Mouse (Mus musculus): ENCODE data around the gene Gsk3a. TPM values are rescaled to one million over a fixed set of nuclear protein-coding genes. Genes with fewer than 3 reads are reported as not detected.

The Gsk3a gene
- polyA plus RNA-seq, 1 experiment from 2014 or later, result 20.7 TPM

GRCm38 (mm10) chr7:25246759-25247137 is 9.1 kb upstream of the Gsk3a start:
- WGBS, result 54% methylated on average over 4 of the region's 4 CpGs
- H3K4me3 ChIP-seq (replicated peaks; ENCODE audit: low read depth, low read length), result no peak overlapping the region
- peak; percentile 13 for DNase-seq

GRCm38 (mm10) chr7:25246079-25246758 is 8.6 kb upstream of the Gsk3a start:
- H3K4me1 ChIP-seq (ENCODE audit: control insufficient read depth, insufficient read depth, low read length), result peaks cover 31% of the 10 kb centered on the region
- no peak overlapping the region for H3K4me3 ChIP-seq (replicated peaks; ENCODE audit: low read depth, low read length)
- H3K9me3 ChIP-seq (ENCODE audit: control insufficient read depth, low read length), result no peaks in the 10 kb centered on the region
- H3K27me3 ChIP-seq (ENCODE audit: control insufficient read depth, insufficient read depth, low read length), result no peaks in the 10 kb centered on the region
- H3K4me2 ChIP-seq (ENCODE audit: low read length), result peak overlapping the region; percentile 99
- no peaks in the 10 kb centered on the region for H3K36me3 ChIP-seq (ENCODE audit: control insufficient read depth, insufficient read depth, low read length)
- 72% methylated on average over 20 of the region's 20 CpGs for WGBS
- no peak overlapping the region for H3K9ac ChIP-seq (replicated peaks; ENCODE audit: low read length)
- DNase-seq, result peak; percentile 55
- peak overlapping the region; percentile 81 for H3K27ac ChIP-seq (replicated peaks; ENCODE audit: low read depth, low read length)
- ATAC-seq (ENCODE audit: low FRiP score, low TSS enrichment), result no peak

More at GRCm38 (mm10) chr7:25246759-25247137, 9.1 kb upstream of the Gsk3a start:
- Histone ChIP-seq H3K9ac (replicated peaks; ENCODE audit: low read length) (0 out of 2 replicates have a peak overlapping the region, but pooled peaks have one; percentile 3), H3K4me1 (ENCODE audit: control insufficient read depth, insufficient read depth, low read length) (peaks cover 36% of the 10 kb centered on the region), H3K4me2 (ENCODE audit: low read length) (peak overlapping the region; percentile 99), H3K9me3 (ENCODE audit: control insufficient read depth, low read length) (no peaks in the 10 kb centered on the region), H3K27me3 (ENCODE audit: control insufficient read depth, insufficient read depth, low read length) (no peaks in the 10 kb centered on the region), H3K36me3 (ENCODE audit: control insufficient read depth, insufficient read depth, low read length) (no peaks in the 10 kb centered on the region), H3K27ac (replicated peaks; ENCODE audit: low read depth, low read length) (peak overlapping the region; percentile 81)
- no peak for ATAC-seq (ENCODE audit: low FRiP score, low TSS enrichment)

- Histone ChIP-seq H3K4me3 (replicated peaks; ENCODE audit: low read depth, low read length) (no peak overlapping the region), H3K4me2 (ENCODE audit: low read length) (no peak overlapping the region)
- no peak for ATAC-seq (ENCODE audit: low FRiP score, low TSS enrichment)
Observed at GRCm38 (mm10) chr7:25244562-25245369, 7.1 kb upstream of the Gsk3a start.

GRCm38 (mm10) chr7:25243361-25243760 is 5.7 kb upstream of the Gsk3a start:
- ATAC-seq (ENCODE audit: low FRiP score, low TSS enrichment), result no peak
- H3K4me2 ChIP-seq (ENCODE audit: low read length), result no peak overlapping the region
- no peaks in the 10 kb centered on the region for H3K36me3 ChIP-seq (ENCODE audit: control insufficient read depth, insufficient read depth, low read length)
- peaks cover 29% of the 10 kb centered on the region for H3K4me1 ChIP-seq (ENCODE audit: control insufficient read depth, insufficient read depth, low read length)
- H3K9me3 ChIP-seq (ENCODE audit: control insufficient read depth, low read length), result no peaks in the 10 kb centered on the region
- H3K27ac ChIP-seq (replicated peaks; ENCODE audit: low read depth, low read length), result no peak overlapping the region
- H3K9ac ChIP-seq (replicated peaks; ENCODE audit: low read length), result no peak overlapping the region
- DNase-seq, result no peak
- no peak overlapping the region for H3K4me3 ChIP-seq (replicated peaks; ENCODE audit: low read depth, low read length)
- no peaks in the 10 kb centered on the region for H3K27me3 ChIP-seq (ENCODE audit: control insufficient read depth, insufficient read depth, low read length)
- 95% methylated on average over 4 of the region's 4 CpGs for WGBS

More at GRCm38 (mm10) chr7:25244562-25245369, 7.1 kb upstream of the Gsk3a start:
- no peak for DNase-seq
- H3K9me3 ChIP-seq (ENCODE audit: control insufficient read depth, low read length), result no peaks in the 10 kb centered on the region
- H3K9ac ChIP-seq (replicated peaks; ENCODE audit: low read length), result no peak overlapping the region
- H3K4me1 ChIP-seq (ENCODE audit: control insufficient read depth, insufficient read depth, low read length), result peaks cover 28% of the 10 kb centered on the region
- 92% methylated on average over 29 of the region's 30 CpGs for WGBS
- H3K27ac ChIP-seq (replicated peaks; ENCODE audit: low read depth, low read length), result no peak overlapping the region
- H3K36me3 ChIP-seq (ENCODE audit: control insufficient read depth, insufficient read depth, low read length), result no peaks in the 10 kb centered on the region
- no peaks in the 10 kb centered on the region for H3K27me3 ChIP-seq (ENCODE audit: control insufficient read depth, insufficient read depth, low read length)

GRCm38 (mm10) chr7:25241062-25241461 is 3.4 kb upstream of the Gsk3a start:
- 25% methylated on average over 2 of the region's 2 CpGs for WGBS
- ATAC-seq (ENCODE audit: low FRiP score, low TSS enrichment) (no peak), DNase-seq (peak; percentile 66)
- no peaks in the 10 kb centered on the region for H3K9me3 ChIP-seq (ENCODE audit: control insufficient read depth, low read length)
- H3K4me3 ChIP-seq (replicated peaks; ENCODE audit: low read depth, low read length), result no peak overlapping the region
- no peak overlapping the region for H3K4me2 ChIP-seq (ENCODE audit: low read length)
- no peak overlapping the region for H3K9ac ChIP-seq (replicated peaks; ENCODE audit: low read length)
- peaks cover 18% of the 10 kb centered on the region for H3K4me1 ChIP-seq (ENCODE audit: control insufficient read depth, insufficient read depth, low read length)
- no peak overlapping the region for H3K27ac ChIP-seq (replicated peaks; ENCODE audit: low read depth, low read length)
- H3K36me3 ChIP-seq (ENCODE audit: control insufficient read depth, insufficient read depth, low read length), result no peaks in the 10 kb centered on the region
- H3K27me3 ChIP-seq (ENCODE audit: control insufficient read depth, insufficient read depth, low read length), result no peaks in the 10 kb centered on the region

- no peaks in the 10 kb centered on the region for H3K9me3 ChIP-seq (ENCODE audit: control insufficient read depth, low read length)
- H3K27me3 ChIP-seq (ENCODE audit: control insufficient read depth, insufficient read depth, low read length), result no peaks in the 10 kb centered on the region
- no peak for DNase-seq
- H3K4me1 ChIP-seq (ENCODE audit: control insufficient read depth, insufficient read depth, low read length), result peaks cover 20% of the 10 kb centered on the region
- no peak overlapping the region for H3K9ac ChIP-seq (replicated peaks; ENCODE audit: low read length)
- no peak for ATAC-seq (ENCODE audit: low FRiP score, low TSS enrichment)
- H3K36me3 ChIP-seq (ENCODE audit: control insufficient read depth, insufficient read depth, low read length), result no peaks in the 10 kb centered on the region
- H3K4me2 ChIP-seq (ENCODE audit: low read length), result no peak overlapping the region
- 69% methylated on average over 7 of the region's 7 CpGs for WGBS
- H3K4me3 ChIP-seq (replicated peaks; ENCODE audit: low read depth, low read length), result no peak overlapping the region
- H3K27ac ChIP-seq (replicated peaks; ENCODE audit: low read depth, low read length), result no peak overlapping the region
Observed at GRCm38 (mm10) chr7:25240631-25241030, 3.0 kb upstream of the Gsk3a start.

GRCm38 (mm10) chr7:25238829-25239623 is 1.4 kb upstream of the Gsk3a start:
- Histone ChIP-seq H3K36me3 (ENCODE audit: control insufficient read depth, insufficient read depth, low read length) (peaks cover 4% of the 10 kb centered on the region), H3K9me3 (ENCODE audit: control insufficient read depth, low read length) (no peaks in the 10 kb centered on the region), H3K9ac (replicated peaks; ENCODE audit: low read length) (no peak overlapping the region), H3K27ac (replicated peaks; ENCODE audit: low read depth, low read length) (peak overlapping the region; percentile 81), H3K4me1 (ENCODE audit: control insufficient read depth, insufficient read depth, low read length) (peaks cover 24% of the 10 kb centered on the region), H3K4me3 (replicated peaks; ENCODE audit: low read depth, low read length) (peak overlapping the region; percentile 90), H3K4me2 (ENCODE audit: low read length) (peak overlapping the region; percentile 80), H3K27me3 (ENCODE audit: control insufficient read depth, insufficient read depth, low read length) (no peaks in the 10 kb centered on the region)
- DNase-seq, result peak; percentile 95
- ATAC-seq (ENCODE audit: low FRiP score, low TSS enrichment), result peak; percentile 59
- WGBS, result 4% methylated on average over 30 of the region's 30 CpGs

GRCm38 (mm10) chr7:25238015-25238706 is 510 bp upstream of the Gsk3a start:
- Histone ChIP-seq H3K4me2 (ENCODE audit: low read length) (peak overlapping the region; percentile 80), H3K9me3 (ENCODE audit: control insufficient read depth, low read length) (no peaks in the 10 kb centered on the region), H3K27me3 (ENCODE audit: control insufficient read depth, insufficient read depth, low read length) (no peaks in the 10 kb centered on the region), H3K4me1 (ENCODE audit: control insufficient read depth, insufficient read depth, low read length) (peaks cover 24% of the 10 kb centered on the region), H3K9ac (replicated peaks; ENCODE audit: low read length) (peak overlapping the region; percentile 95; the same call in 1 of the 2 replicates), H3K36me3 (ENCODE audit: control insufficient read depth, insufficient read depth, low read length) (peaks cover 12% of the 10 kb centered on the region), H3K27ac (replicated peaks; ENCODE audit: low read depth, low read length) (peak overlapping the region; percentile 81), H3K4me3 (replicated peaks; ENCODE audit: low read depth, low read length) (peak overlapping the region; percentile 90)
- peak; percentile 92 for ATAC-seq (ENCODE audit: low FRiP score, low TSS enrichment)
- peak; percentile 97 for DNase-seq
- WGBS, result under 1% methylated on average over 23 of the region's 23 CpGs

Measured in midbrain, embryonic 14.5 days (tissue).